Mouse (Mus musculus): ENCODE measurements around the gene Xylb. TPM values are rescaled to one million over a fixed set of nuclear protein-coding genes. Genes with fewer than 3 reads are reported as not detected.

Xylb gene
- polyA plus RNA-seq (2017; shearing (Covaris generic)): 0.81 TPM

DNA sequence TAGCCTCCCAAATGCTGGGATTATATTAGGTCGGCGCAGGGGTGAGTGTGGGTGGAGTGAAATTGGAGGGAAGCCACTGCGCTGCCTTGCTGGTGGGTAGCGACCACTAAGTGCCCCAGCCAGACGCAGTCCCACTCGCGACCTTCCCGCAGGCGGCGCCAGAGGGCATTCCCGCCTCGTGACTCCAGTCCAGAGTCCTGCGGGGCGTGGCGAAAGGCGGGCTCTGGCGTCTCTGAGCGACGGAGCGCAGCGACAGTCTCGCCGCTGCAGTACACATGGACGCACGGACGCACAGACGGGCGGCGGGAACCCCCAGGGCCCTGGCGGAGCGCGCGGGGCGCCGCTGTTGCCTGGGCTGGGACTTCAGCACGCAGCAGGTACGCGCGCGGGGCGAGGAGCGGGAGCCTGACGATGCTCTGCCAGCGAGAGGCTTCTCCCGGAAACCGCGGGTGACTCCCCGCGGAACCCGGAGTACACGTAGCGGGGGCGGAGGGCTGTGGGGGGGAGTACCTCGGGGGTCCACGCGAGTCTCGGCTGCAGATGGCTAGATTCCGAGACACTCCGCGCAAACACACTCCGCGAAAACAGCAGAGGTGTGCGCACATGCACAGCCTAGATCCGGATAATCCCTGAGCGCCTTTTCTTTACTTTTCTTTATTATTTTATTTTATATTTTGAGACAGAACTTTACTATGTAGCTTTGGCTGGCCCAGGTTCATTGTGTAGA lies at the start of gene Xylb:
TSS of gene Xylb (plus strand) at position 51 of the 727 bp plus-strand sequence.

DNA sequence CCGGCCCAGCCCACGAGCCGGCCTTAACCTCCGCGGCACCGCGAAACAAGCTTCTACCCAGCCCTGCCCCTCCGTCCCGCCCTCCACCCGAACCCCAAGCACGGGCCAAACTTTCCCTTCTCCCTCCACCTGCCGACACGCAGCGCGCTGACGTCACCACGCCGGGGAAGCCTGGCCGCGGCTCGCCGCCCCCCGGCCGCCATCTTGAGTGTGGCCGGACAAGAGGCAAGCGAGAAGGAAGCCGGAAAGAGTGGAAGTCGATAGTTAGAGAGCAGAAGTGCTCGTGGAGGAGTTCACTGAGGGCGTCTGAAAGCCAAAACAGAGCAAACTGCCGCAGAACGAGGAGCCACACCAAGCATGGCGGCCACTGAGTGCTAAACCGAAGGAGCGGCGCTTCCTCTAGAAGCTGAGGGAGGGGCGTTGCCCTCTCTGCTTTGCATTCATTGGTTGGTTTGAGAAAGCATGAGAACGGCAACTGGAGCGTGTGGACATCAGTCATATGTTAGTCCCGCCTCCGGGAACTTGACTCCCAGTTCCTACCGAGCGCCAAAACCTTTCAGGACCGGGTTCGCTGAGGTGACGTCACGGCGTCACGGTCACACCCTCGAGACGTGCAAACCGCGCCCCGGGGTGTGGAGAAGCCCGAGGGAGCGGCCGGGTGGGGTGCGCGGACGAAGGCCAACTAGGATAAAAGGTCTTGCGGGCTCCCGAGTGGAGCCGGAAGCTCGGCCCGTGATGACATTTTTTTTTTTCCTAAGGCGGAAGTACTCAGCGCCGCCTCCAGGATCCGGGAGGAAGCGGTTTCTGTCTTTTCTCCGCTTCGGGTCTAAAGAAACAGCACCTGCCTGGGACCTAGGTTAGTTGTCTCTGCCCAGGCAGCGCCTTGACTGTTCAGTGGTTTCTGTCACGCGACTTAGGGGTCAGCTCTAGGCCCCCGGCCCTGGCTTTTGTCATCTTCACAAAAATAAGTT lies 34.6 kb upstream of the Xylb start, which contains the start of gene Oxsr1:
TSS of gene Oxsr1 (minus strand) at position 139 of the 971 bp plus-strand sequence.

DNA sequence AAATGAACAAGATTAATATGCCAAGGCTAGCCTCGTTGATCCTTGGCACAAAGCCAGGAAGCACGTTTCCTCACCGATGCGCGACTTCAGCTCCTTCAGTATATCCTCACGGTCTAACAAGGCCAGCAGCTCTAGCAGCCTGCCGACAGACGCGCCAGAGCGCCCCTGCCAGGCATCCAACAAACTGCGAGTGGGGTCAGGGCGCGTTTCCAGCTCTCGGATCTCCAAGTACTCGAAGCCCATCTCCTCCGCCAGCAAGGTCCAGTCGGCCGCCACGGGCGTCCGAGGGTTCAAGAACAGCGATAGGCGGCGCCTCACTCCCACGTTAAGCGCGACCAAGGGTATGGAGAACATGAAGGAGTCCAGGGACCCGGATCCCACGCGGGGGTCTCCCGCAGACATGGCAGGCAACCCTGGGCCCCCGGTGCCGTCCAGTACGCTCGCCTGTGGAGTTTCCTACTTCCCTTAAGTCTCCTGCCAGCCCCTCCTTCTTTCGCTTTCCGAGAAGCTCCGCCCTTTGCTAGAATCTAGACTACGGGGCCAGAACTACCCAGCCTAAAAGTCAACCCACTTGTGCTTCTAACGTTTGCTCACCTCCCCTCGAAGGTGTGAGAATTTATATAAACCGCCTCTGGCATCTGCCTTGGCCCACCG lies 17.5 kb upstream of the Xylb start, which contains the start of gene Acaa1a:
TSS of gene Acaa1a (plus strand) at position 119 of the 654 bp plus-strand sequence.

GRCm38 (mm10) chr9:119340909-119341816 lies 16.0 kb upstream of the Xylb start, which contains the start of gene Myd88:
TSS of gene Myd88 (minus strand) at chr9:119341411.

DNA sequence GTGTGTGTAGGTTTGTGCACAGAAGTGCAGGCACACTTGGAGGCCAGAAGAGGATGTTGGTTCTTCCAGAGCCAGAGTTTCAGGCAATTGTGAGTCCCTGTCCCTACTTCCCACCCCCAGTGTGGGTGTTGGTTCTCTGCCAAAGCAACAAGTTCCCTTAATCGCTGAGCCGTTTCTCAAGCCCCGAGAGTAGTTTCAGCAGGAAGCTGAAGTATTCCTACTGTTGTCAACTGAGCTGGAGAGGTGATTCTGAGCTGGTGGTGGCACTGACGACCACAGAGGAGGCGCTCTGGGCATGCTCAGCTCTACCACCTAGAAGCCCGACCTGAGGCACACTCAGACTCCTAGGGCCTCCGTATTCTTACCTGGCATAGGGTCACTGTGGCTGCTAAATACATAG lies 8.1 kb downstream of the Xylb start, which contains the start of gene Slc22a14:
TSS of gene Slc22a14 (minus strand) at position 270 of the 400 bp plus-strand sequence.

GRCm38 (mm10) chr9:119401801-119402214 lies 44.6 kb downstream of the Xylb start, which contains the start of gene Acvr2b:
TSS of gene Acvr2b (plus strand) at chr9:119402118.

Other genes starting within 250 kb of the Xylb start
- 0.29 TPM for gene Acaa1b, start 200.3 kb upstream of the Xylb start, polyA plus RNA-seq (2017; shearing (Covaris generic))
- not detected for gene Gm47289, start 198.2 kb upstream of the Xylb start, polyA plus RNA-seq (2017; shearing (Covaris generic))
- gene Slc22a13, start 148.3 kb upstream of the Xylb start, polyA plus RNA-seq (2017; shearing (Covaris generic)): 0.10 TPM
- gene Oxsr1, start 35.0 kb upstream of the Xylb start, polyA plus RNA-seq (2017; shearing (Covaris generic)): 22.7 TPM
- gene Acaa1a, start 17.7 kb upstream of the Xylb start, polyA plus RNA-seq (2017; shearing (Covaris generic)): 112 TPM
- 87.5 TPM for gene Myd88, start 16.0 kb upstream of the Xylb start, polyA plus RNA-seq (2017; shearing (Covaris generic))
- gene Slc22a14, start 8.2 kb downstream of the Xylb start, polyA plus RNA-seq (2017; shearing (Covaris generic)): not detected
- 0.71 TPM for gene Acvr2b, start 44.7 kb downstream of the Xylb start, polyA plus RNA-seq (2017; shearing (Covaris generic))
- gene Exog, start 87.6 kb downstream of the Xylb start, polyA plus RNA-seq (2017; shearing (Covaris generic)): 17.6 TPM
- gene Scn5a, start 221.6 kb downstream of the Xylb start, polyA plus RNA-seq (2017; shearing (Covaris generic)): 0.35 TPM